Mouse (Mus musculus) brain, embryonic 14.5 days (tissue): ENCODE data around the gene Sncg.

Experiments used
- CTCF ChIP-seq: fragments of 200-500 bp; IDR thresholded peaks from 2 replicates; pipeline ENCODE4 v1.5.1; 2012; ENCODE audit warnings: inconsistent platforms, mild to moderate bottlenecking, moderate library complexity, borderline replicate concordance; ENCODE audit not compliant: insufficient read depth, insufficient read length; ENCODE audit errors: extremely low read depth
- POLR2A ChIP-seq: fragments of 200-500 bp; IDR thresholded peaks from 2 replicates; pipeline ENCODE4 v1.6.1; 2012; ENCODE audit warnings: mild to moderate bottlenecking, inconsistent platforms, borderline replicate concordance; ENCODE audit not compliant: poor library complexity, insufficient read depth, insufficient read length, severe bottlenecking; ENCODE audit errors: extremely low read depth

DNA sequence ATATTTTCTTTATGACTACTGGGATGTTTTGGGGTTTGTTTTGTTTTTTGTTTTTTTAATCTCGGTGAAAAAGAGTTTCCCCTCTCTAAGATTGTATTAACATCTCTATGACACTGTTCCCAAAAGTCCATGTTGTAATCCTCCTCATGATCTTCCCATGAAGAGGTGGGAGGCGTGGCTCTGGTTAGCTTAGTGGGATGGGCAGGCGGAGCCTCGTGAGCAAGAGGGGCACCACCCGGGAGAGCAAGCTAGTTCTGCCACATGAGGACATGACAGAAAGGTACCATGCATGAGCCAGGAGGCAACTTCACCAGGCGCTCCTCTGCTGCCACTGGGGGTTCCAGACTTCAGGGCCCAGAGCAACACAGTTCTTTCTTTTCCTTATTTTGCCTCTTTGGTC is 22.1 kb downstream of the Sncg start:
- TF ChIP-seq CTCF (no peak), POLR2A (no peak)
